Mouse (Mus musculus): ENCODE measurements around the gene Lrrc28. TPM values are rescaled to one million over a fixed set of nuclear protein-coding genes. Genes with fewer than 3 reads are reported as not detected.

Lrrc28 gene
- polyA plus RNA-seq, 1 experiment from 2014 or later = 11.5 TPM

DNA sequence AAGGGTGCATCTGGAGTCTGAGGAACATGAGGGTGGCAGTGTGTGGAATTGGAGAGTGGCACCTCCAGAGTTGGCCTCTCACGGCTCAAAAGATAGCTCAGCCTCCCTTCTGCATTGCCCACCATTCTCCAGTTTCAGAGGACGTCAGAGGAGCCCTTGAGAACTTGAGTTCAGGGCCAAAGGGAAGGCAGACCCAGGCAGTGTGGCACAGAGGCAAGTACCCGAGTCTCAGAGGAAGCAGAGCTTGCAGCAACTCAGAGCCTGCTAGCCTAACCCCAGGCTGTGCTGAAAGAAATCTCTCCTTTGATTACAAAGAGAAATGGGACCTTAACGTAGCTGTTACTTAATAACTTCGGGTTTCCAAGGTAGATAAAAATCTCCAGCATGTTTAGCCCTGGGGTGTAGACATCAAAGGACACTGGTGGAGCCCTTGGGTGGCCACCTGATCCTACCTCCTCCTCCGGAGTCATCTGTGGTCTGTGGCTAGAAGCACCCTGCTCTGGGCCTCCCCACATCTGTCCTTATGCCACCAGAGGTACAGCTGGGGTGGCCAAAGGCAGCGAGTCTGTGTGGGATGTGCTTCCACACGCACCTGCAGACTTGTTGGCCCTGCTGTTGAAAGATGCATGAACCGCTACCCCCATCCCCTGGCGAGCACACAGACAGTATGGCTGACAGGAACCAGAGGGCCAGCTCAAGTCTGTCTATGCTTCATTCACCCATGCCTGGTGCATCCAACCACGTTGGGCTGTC, 144.8 kb downstream of the Lrrc28 start:
- Histone ChIP-seq H3K27me3 (ENCODE audit: control insufficient read depth, insufficient read depth, low read length) (no peaks in the 10 kb centered on the region), H3K4me3 (ENCODE audit: low read depth, low read length) (no peak overlapping the region), H3K4me1 (ENCODE audit: control insufficient read depth, insufficient read depth, low read length) (peaks cover 2% of the 10 kb centered on the region; the same call in 1 of the 2 replicates), H3K9me3 (replicated peaks; ENCODE audit: control insufficient read depth, low read length) (no peaks in the 10 kb centered on the region), H3K4me2 (no peak overlapping the region), H3K27ac (ENCODE audit: low read depth, low read length) (no peak overlapping the region), H3K9ac (ENCODE audit: low read depth, low read length) (no peak overlapping the region), H3K36me3 (ENCODE audit: control insufficient read depth, insufficient read depth, low read length) (no peaks in the 10 kb centered on the region)
- no peak for ATAC-seq (replicated peaks; ENCODE audit: insufficient number of reproducible peaks, low FRiP score, low TSS enrichment)
- WGBS (ENCODE audit: insufficient replicate concordance) = 59% methylated on average over 11 of the region's 11 CpGs

DNA sequence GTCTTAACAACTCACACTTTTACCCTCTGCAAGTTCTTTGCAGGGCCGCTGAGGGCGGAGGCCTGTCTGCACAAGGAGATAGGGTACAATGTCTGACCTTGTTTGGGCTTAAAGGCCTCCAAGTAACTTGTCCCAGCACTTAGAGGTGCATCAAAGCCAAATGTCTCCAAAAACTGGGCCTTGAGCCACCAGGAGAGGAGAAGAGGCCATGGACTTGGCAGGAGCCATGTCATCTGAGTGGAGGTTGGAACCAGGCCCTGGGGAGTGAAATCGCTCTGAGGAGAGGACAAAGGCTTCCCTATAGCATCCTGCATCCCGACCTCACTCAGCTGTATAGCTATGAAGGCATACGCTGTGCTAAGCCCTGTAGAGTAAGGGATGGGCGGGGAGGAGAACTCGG, 145.6 kb downstream of the Lrrc28 start:
- Histone ChIP-seq H3K9me3 (replicated peaks; ENCODE audit: control insufficient read depth, low read length) (no peaks in the 10 kb centered on the region), H3K4me2 (no peak overlapping the region), H3K4me3 (ENCODE audit: low read depth, low read length) (no peak overlapping the region), H3K27me3 (ENCODE audit: control insufficient read depth, insufficient read depth, low read length) (no peaks in the 10 kb centered on the region), H3K9ac (ENCODE audit: low read depth, low read length) (no peak overlapping the region), H3K36me3 (ENCODE audit: control insufficient read depth, insufficient read depth, low read length) (no peaks in the 10 kb centered on the region), H3K27ac (ENCODE audit: low read depth, low read length) (no peak overlapping the region), H3K4me1 (ENCODE audit: control insufficient read depth, insufficient read depth, low read length) (peaks cover 2% of the 10 kb centered on the region; the same call in 1 of the 2 replicates)
- WGBS (ENCODE audit: insufficient replicate concordance) = 83% methylated on average over 7 of the region's 7 CpGs
- no peak for ATAC-seq (replicated peaks; ENCODE audit: insufficient number of reproducible peaks, low FRiP score, low TSS enrichment)

DNA sequence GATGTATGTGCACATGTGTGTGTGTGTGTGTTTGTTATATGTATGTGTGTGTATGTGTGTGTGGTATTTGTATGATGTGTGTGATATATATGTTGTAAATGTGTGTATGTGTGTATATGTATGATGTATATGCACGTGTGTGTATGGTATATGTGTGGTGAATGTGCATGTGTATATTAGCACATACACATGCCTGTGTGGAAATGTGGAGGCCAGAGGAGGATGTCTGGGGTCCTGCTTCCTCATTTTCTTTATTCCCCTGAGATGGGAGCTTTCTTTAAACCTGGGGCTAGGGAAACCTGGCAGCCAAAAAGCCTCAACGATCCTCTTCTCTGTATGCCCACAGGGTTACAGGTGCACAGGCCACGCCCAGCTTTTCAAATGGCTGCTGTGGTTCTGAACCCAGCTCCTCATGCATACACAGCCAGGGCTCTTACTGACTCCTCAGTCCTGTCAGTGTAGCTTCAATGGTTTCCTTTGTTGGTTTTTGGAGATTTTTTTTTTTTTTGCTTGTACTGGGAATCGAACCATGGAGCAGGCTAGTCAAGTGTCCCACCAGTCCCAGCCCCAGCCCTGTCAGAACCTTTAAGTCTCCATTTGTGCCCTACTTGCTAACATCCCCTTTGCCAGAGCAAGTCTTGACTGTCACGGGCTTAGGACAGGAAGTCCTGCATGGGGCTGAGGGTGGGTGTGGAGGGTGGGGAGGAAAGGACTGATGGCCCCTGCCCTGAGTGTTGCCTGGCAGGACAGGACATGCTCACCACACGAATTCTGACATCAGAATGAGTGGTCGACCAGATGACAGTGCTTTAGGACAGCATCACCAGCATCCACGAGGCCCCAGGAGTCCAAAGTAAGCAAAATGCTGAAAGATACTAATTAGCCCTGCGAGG, 151.0 kb downstream of the Lrrc28 start:
- Histone ChIP-seq H3K9me3 (replicated peaks; ENCODE audit: control insufficient read depth, low read length) (no peaks in the 10 kb centered on the region), H3K36me3 (ENCODE audit: control insufficient read depth, insufficient read depth, low read length) (no peaks in the 10 kb centered on the region), H3K4me3 (ENCODE audit: low read depth, low read length) (no peak overlapping the region), H3K9ac (ENCODE audit: low read depth, low read length) (no peak overlapping the region), H3K4me2 (no peak overlapping the region), H3K27me3 (ENCODE audit: control insufficient read depth, insufficient read depth, low read length) (no peaks in the 10 kb centered on the region), H3K4me1 (ENCODE audit: control insufficient read depth, insufficient read depth, low read length) (no peaks in the 10 kb centered on the region), H3K27ac (ENCODE audit: low read depth, low read length) (no peak overlapping the region)
- WGBS (ENCODE audit: insufficient replicate concordance) = 68% methylated on average over 9 of the region's 9 CpGs
- no peak for ATAC-seq (replicated peaks; ENCODE audit: insufficient number of reproducible peaks, low FRiP score, low TSS enrichment)

DNA sequence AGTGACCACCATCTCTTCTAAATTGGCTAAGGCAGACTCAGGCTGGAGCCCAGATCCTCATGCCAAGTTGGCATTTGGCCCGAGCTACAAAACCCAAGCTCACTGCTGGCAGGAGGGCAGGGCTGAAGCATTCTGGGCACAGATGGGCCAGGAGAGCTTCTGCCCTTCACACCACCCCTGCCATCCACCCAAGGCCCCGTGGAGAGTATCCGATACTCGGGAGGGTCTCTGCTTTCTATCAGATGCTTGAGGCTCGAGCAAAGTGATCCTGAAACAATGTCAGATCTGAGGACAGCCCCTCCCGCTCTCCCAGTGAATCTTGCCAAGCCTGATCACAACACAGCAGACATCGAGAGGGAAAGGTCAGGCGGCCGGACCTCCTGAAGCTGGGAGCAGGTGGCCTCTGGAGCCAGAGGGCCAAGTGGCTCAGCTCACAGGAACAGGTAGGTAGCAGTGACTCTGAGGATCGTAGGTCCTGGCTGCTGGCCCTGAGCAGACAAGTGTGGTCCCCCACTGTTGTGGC, 157.1 kb downstream of the Lrrc28 start:
- Histone ChIP-seq H3K27me3 (ENCODE audit: control insufficient read depth, insufficient read depth, low read length) (no peaks in the 10 kb centered on the region), H3K4me2 (no peak overlapping the region), H3K9me3 (replicated peaks; ENCODE audit: control insufficient read depth, low read length) (no peaks in the 10 kb centered on the region), H3K4me1 (ENCODE audit: control insufficient read depth, insufficient read depth, low read length) (0 out of 2 replicates have a peak, but pooled peaks cover under 1% of the 10 kb centered on the region), H3K9ac (ENCODE audit: low read depth, low read length) (no peak overlapping the region), H3K36me3 (ENCODE audit: control insufficient read depth, insufficient read depth, low read length) (no peaks in the 10 kb centered on the region), H3K4me3 (ENCODE audit: low read depth, low read length) (no peak overlapping the region), H3K27ac (ENCODE audit: low read depth, low read length) (no peak overlapping the region)
- 76% methylated on average over 10 of the region's 10 CpGs for WGBS (ENCODE audit: insufficient replicate concordance)
- ATAC-seq (replicated peaks; ENCODE audit: insufficient number of reproducible peaks, low FRiP score, low TSS enrichment) = no peak

DNA sequence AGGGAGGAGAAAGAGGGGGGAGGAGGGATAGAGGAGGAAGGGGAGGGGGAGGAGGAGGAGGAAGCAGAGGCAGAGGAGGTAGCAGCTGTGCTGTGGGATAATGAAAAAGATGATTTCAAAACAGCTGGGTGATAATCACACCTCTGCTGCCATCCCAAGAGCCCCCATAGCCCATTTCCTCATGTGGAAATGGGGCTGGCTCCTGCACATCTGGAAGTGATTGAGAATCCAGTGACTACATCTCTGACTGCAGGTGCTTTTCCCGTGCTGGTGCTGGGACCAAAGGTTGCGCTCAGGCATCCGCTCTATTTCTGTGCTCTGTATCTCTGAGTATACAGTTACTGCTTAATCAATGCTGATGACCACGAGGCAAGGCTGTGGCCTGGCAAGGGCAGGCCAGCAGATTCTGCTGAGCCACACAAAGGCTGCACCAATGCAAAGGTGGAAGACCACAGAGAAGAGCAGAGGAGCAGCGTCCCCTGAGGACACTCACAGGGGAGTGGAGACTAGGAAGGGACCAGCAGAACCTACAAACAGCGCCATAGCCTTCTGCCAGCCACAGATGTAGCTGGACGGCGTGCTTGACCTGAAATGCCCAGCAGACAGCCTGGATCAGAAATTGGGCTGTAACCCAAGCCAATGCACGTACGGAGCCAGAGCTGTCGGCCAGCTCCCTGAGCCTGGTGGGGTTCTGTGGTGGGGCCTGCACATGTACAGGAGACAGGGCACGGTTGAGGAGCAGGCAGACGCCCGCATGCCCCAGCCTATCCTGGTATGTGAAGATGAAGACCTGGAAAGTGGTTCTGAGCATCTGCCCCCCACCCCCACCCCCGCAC, 157.9 kb downstream of the Lrrc28 start:
- Histone ChIP-seq H3K9me3 (replicated peaks; ENCODE audit: control insufficient read depth, low read length) (no peaks in the 10 kb centered on the region), H3K4me3 (ENCODE audit: low read depth, low read length) (no peak overlapping the region), H3K9ac (ENCODE audit: low read depth, low read length) (no peak overlapping the region), H3K27ac (ENCODE audit: low read depth, low read length) (no peak overlapping the region), H3K27me3 (ENCODE audit: control insufficient read depth, insufficient read depth, low read length) (no peaks in the 10 kb centered on the region), H3K4me1 (ENCODE audit: control insufficient read depth, insufficient read depth, low read length) (peaks cover 5% of the 10 kb centered on the region), H3K36me3 (ENCODE audit: control insufficient read depth, insufficient read depth, low read length) (no peaks in the 10 kb centered on the region), H3K4me2 (no peak overlapping the region)
- WGBS (ENCODE audit: insufficient replicate concordance) = 74% methylated on average over 15 of the region's 15 CpGs
- ATAC-seq (replicated peaks; ENCODE audit: insufficient number of reproducible peaks, low FRiP score, low TSS enrichment) = no peak

DNA sequence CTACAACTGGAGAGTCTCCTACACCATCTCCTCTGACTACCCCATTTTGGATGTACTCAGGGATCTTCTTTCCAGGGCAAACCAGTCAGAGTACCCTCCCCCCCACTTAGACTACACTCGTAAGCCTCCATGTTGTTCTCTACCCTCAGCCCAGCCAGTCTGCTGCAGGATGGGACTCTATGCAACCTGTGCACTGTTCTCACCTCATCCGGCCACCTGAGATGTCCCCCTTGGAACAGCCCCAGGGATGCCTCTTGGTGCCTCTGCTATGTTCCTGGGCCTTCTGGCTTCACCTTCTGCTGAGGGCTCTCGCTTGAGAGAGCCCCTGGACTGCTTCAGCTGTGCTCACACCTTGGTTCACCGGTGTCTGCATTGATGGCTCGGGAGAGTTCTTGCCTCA, 158.7 kb downstream of the Lrrc28 start:
- Histone ChIP-seq H3K4me3 (ENCODE audit: low read depth, low read length) (no peak overlapping the region), H3K4me2 (no peak overlapping the region), H3K4me1 (ENCODE audit: control insufficient read depth, insufficient read depth, low read length) (peaks cover 5% of the 10 kb centered on the region), H3K27me3 (ENCODE audit: control insufficient read depth, insufficient read depth, low read length) (no peaks in the 10 kb centered on the region), H3K27ac (ENCODE audit: low read depth, low read length) (no peak overlapping the region), H3K9ac (ENCODE audit: low read depth, low read length) (no peak overlapping the region), H3K36me3 (ENCODE audit: control insufficient read depth, insufficient read depth, low read length) (no peaks in the 10 kb centered on the region), H3K9me3 (replicated peaks; ENCODE audit: control insufficient read depth, low read length) (no peaks in the 10 kb centered on the region)
- ATAC-seq (replicated peaks; ENCODE audit: insufficient number of reproducible peaks, low FRiP score, low TSS enrichment) = no peak
- WGBS (ENCODE audit: insufficient replicate concordance) = 73% methylated on average over 5 of the region's 5 CpGs

DNA sequence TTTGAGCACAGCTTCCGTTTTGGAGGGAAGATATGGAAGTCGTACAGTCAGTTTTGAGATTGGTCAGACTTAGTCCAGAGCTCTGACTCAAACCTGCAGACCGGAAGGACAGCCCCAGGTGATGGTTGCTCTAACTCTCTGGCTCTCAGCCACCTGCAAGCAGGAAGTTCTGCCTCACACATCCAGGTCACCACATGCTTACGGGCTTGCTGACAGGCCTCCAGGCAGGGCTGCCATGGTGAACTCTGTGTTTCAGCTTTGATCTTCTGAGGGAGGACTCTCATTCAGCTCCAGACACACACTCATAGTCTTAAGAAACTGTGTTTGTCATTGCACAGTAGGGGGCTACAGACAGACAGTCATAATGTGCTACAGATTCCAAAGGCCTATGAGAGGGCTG, 161.4 kb downstream of the Lrrc28 start:
- Histone ChIP-seq H3K9ac (ENCODE audit: low read depth, low read length) (no peak overlapping the region), H3K36me3 (ENCODE audit: control insufficient read depth, insufficient read depth, low read length) (no peaks in the 10 kb centered on the region), H3K27ac (ENCODE audit: low read depth, low read length) (no peak overlapping the region), H3K9me3 (replicated peaks; ENCODE audit: control insufficient read depth, low read length) (no peaks in the 10 kb centered on the region), H3K4me2 (no peak overlapping the region), H3K4me3 (ENCODE audit: low read depth, low read length) (no peak overlapping the region), H3K27me3 (ENCODE audit: control insufficient read depth, insufficient read depth, low read length) (no peaks in the 10 kb centered on the region), H3K4me1 (ENCODE audit: control insufficient read depth, insufficient read depth, low read length) (peaks cover 17% of the 10 kb centered on the region)
- WGBS (ENCODE audit: insufficient replicate concordance) = 82% methylated on average over 4 of the region's 4 CpGs
- no peak for ATAC-seq (replicated peaks; ENCODE audit: insufficient number of reproducible peaks, low FRiP score, low TSS enrichment)
